Mouse (Mus musculus): ENCODE results near the gene Gm7361.
"Not testable (repeated sequence)": the region's sequence is repeated elsewhere in the genome, so short reads cannot be mapped to it uniquely, and the experiment has no call there.

Gene Gm7361

GRCm38 (mm10) chr5:26257391-26257790, at the start of gene Gm7361:
TSS of gene Gm7361 (plus strand) at chr5:26257691.
- not testable (repeated sequence) for DNase-seq (ENCODE audit: low read depth, low spot score)

- no peak for DNase-seq (ENCODE audit: low read depth, low spot score)
Measured at GRCm38 (mm10) chr5:26211030-26211429, 46.5 kb upstream of the Gm7361 start.

GRCm38 (mm10) chr5:26222076-26222475, 35.4 kb upstream of the Gm7361 start:
- DNase-seq (ENCODE audit: low read depth, low spot score), result no peak

GRCm38 (mm10) chr5:26266656-26267055, 9.2 kb downstream of the Gm7361 start:
- DNase-seq (ENCODE audit: low read depth, low spot score), result not testable (repeated sequence)

GRCm38 (mm10) chr5:26280361-26280760, 22.9 kb downstream of the Gm7361 start:
- no peak for DNase-seq (ENCODE audit: low read depth, low spot score)

- no peak for DNase-seq (ENCODE audit: low read depth, low spot score)
Measured at GRCm38 (mm10) chr5:26281717-26282116, 24.2 kb downstream of the Gm7361 start.

GRCm38 (mm10) chr5:26282282-26282681, 24.8 kb downstream of the Gm7361 start:
- DNase-seq (ENCODE audit: low read depth, low spot score), result no peak

GRCm38 (mm10) chr5:26283399-26283798, 25.9 kb downstream of the Gm7361 start:
- no peak for DNase-seq (ENCODE audit: low read depth, low spot score)

- no peak for DNase-seq (ENCODE audit: low read depth, low spot score)
Measured at GRCm38 (mm10) chr5:26291621-26292020, 34.1 kb downstream of the Gm7361 start.

- DNase-seq (ENCODE audit: low read depth, low spot score), result no peak
Measured at GRCm38 (mm10) chr5:26293258-26293657, 35.8 kb downstream of the Gm7361 start.

Measured in skeletal muscle tissue, adult 2 months (tissue).